Mouse (Mus musculus): Measurements from ENCODE around the gene Cpa1. TPM values are rescaled to one million over a fixed set of nuclear protein-coding genes. Genes with fewer than 3 reads are reported as not detected.
A peak's percentile ranks its signal among the peaks of the same experiment; 100 is the strongest.

Cpa1 gene
- polyA plus RNA-seq, 1 experiment from 2014 or later = 0.63 TPM

GRCm38 (mm10) chr6:30654932-30655331 lies 15.9 kb downstream of the Cpa1 start:
- no peaks in the 10 kb centered on the region for H3K27me3 ChIP-seq
- peak overlapping the region; percentile 86 for H3K27ac ChIP-seq
- H3K4me1 ChIP-seq (replicated peaks) = peaks cover 45% of the 10 kb centered on the region
- WGBS = 74% methylated on average over 3 of the region's 3 CpGs
- H3K9ac ChIP-seq (replicated peaks) = 0 out of 2 replicates have a peak overlapping the region, but pooled peaks have one; percentile 19
- 0 out of 2 replicates have a peak overlapping the region, but pooled peaks have one; percentile 3 for H3K4me2 ChIP-seq (replicated peaks)
- no peak overlapping the region for H3K4me3 ChIP-seq (replicated peaks)
- no peaks in the 10 kb centered on the region for H3K36me3 ChIP-seq
- ATAC-seq = peak; percentile 57
- H3K9me3 ChIP-seq = no peaks in the 10 kb centered on the region

GRCm38 (mm10) chr6:30657279-30657678 lies 18.3 kb downstream of the Cpa1 start:
- ATAC-seq = no peak
- H3K9me3 ChIP-seq = no peaks in the 10 kb centered on the region
- peaks cover 42% of the 10 kb centered on the region for H3K4me1 ChIP-seq (replicated peaks)
- H3K4me3 ChIP-seq (replicated peaks) = no peak overlapping the region
- H3K9ac ChIP-seq (replicated peaks) = no peak overlapping the region
- 96% methylated on average over 12 of the region's 12 CpGs for WGBS
- no peaks in the 10 kb centered on the region for H3K27me3 ChIP-seq
- H3K36me3 ChIP-seq = no peaks in the 10 kb centered on the region
- H3K27ac ChIP-seq = no peak overlapping the region
- no peak overlapping the region for H3K4me2 ChIP-seq (replicated peaks)

GRCm38 (mm10) chr6:30658619-30659018 lies 19.6 kb downstream of the Cpa1 start:
- 74% methylated on average over 9 of the region's 9 CpGs for WGBS
- H3K4me3 ChIP-seq (replicated peaks) = no peak overlapping the region
- no peaks in the 10 kb centered on the region for H3K36me3 ChIP-seq
- H3K27me3 ChIP-seq = no peaks in the 10 kb centered on the region
- H3K9ac ChIP-seq (replicated peaks) = no peak overlapping the region
- no peak overlapping the region for H3K27ac ChIP-seq
- no peaks in the 10 kb centered on the region for H3K9me3 ChIP-seq
- H3K4me1 ChIP-seq (replicated peaks) = peaks cover 28% of the 10 kb centered on the region
- no peak overlapping the region for H3K4me2 ChIP-seq (replicated peaks)
- ATAC-seq = no peak

- ATAC-seq = no peak
- H3K36me3 ChIP-seq = no peaks in the 10 kb centered on the region
- no peak overlapping the region for H3K4me2 ChIP-seq (replicated peaks)
- WGBS = 27% methylated on average over 6 of the region's 6 CpGs
- H3K27ac ChIP-seq = peak overlapping the region; percentile 54
- peaks cover 33% of the 10 kb centered on the region for H3K4me1 ChIP-seq (replicated peaks)
- no peak overlapping the region for H3K4me3 ChIP-seq (replicated peaks)
- H3K9ac ChIP-seq (replicated peaks) = no peak overlapping the region
- no peaks in the 10 kb centered on the region for H3K27me3 ChIP-seq
- no peaks in the 10 kb centered on the region for H3K9me3 ChIP-seq
Measured at GRCm38 (mm10) chr6:30664776-30665175, 25.8 kb downstream of the Cpa1 start.

GRCm38 (mm10) chr6:30665296-30665695 lies 26.3 kb downstream of the Cpa1 start:
- 46% methylated on average over 4 of the region's 4 CpGs for WGBS
- Histone ChIP-seq H3K4me3 (replicated peaks) (no peak overlapping the region), H3K9me3 (no peaks in the 10 kb centered on the region), H3K27me3 (no peaks in the 10 kb centered on the region), H3K4me1 (replicated peaks) (peaks cover 33% of the 10 kb centered on the region), H3K4me2 (replicated peaks) (no peak overlapping the region), H3K36me3 (no peaks in the 10 kb centered on the region), H3K27ac (peak overlapping the region; percentile 54), H3K9ac (replicated peaks) (no peak overlapping the region)
- ATAC-seq = no peak

GRCm38 (mm10) chr6:30666043-30666442 lies 27.0 kb downstream of the Cpa1 start:
- H3K27me3 ChIP-seq = no peaks in the 10 kb centered on the region
- H3K9me3 ChIP-seq = no peaks in the 10 kb centered on the region
- no peak overlapping the region for H3K27ac ChIP-seq
- H3K4me1 ChIP-seq (replicated peaks) = peaks cover 33% of the 10 kb centered on the region
- WGBS = 26% methylated on average over 6 of the region's 6 CpGs
- no peak for ATAC-seq
- H3K4me2 ChIP-seq (replicated peaks) = no peak overlapping the region
- no peak overlapping the region for H3K9ac ChIP-seq (replicated peaks)
- no peaks in the 10 kb centered on the region for H3K36me3 ChIP-seq
- H3K4me3 ChIP-seq (replicated peaks) = no peak overlapping the region

- no peaks in the 10 kb centered on the region for H3K36me3 ChIP-seq
- H3K27me3 ChIP-seq = no peaks in the 10 kb centered on the region
- ATAC-seq = no peak
- H3K4me1 ChIP-seq (replicated peaks) = peaks cover 38% of the 10 kb centered on the region
- H3K9me3 ChIP-seq = no peaks in the 10 kb centered on the region
- no peak overlapping the region for H3K4me2 ChIP-seq (replicated peaks)
- 42% methylated on average over 5 of the region's 5 CpGs for WGBS
- H3K4me3 ChIP-seq (replicated peaks) = no peak overlapping the region
- no peak overlapping the region for H3K27ac ChIP-seq
- no peak overlapping the region for H3K9ac ChIP-seq (replicated peaks)
Measured at GRCm38 (mm10) chr6:30667585-30667984, 28.6 kb downstream of the Cpa1 start.

- H3K9me3 ChIP-seq = no peaks in the 10 kb centered on the region
- H3K4me2 ChIP-seq (replicated peaks) = no peak overlapping the region
- WGBS = 67% methylated on average over 5 of the region's 5 CpGs
- no peaks in the 10 kb centered on the region for H3K36me3 ChIP-seq
- ATAC-seq = no peak
- H3K27me3 ChIP-seq = no peaks in the 10 kb centered on the region
- H3K9ac ChIP-seq (replicated peaks) = no peak overlapping the region
- no peak overlapping the region for H3K27ac ChIP-seq
- H3K4me3 ChIP-seq (replicated peaks) = no peak overlapping the region
- peaks cover 47% of the 10 kb centered on the region for H3K4me1 ChIP-seq (replicated peaks)
Measured at GRCm38 (mm10) chr6:30671696-30672095, 32.7 kb downstream of the Cpa1 start.

- Histone ChIP-seq H3K9me3 (no peaks in the 10 kb centered on the region), H3K27me3 (no peaks in the 10 kb centered on the region), H3K9ac (replicated peaks) (peak overlapping the region; percentile 33; the same call in 1 of the 2 replicates), H3K36me3 (no peaks in the 10 kb centered on the region), H3K27ac (peak overlapping the region; percentile 93), H3K4me2 (replicated peaks) (peak overlapping the region; percentile 19; the same call in 1 of the 2 replicates), H3K4me3 (replicated peaks) (no peak overlapping the region), H3K4me1 (replicated peaks) (peaks cover 50% of the 10 kb centered on the region)
- WGBS = 32% methylated on average over 14 of the region's 14 CpGs
- ATAC-seq = peak; percentile 49; the same call in 1 of the 2 replicates
Measured at GRCm38 (mm10) chr6:30673764-30674561, 34.9 kb downstream of the Cpa1 start.

- H3K4me1 ChIP-seq (replicated peaks) = peaks cover 58% of the 10 kb centered on the region
- no peaks in the 10 kb centered on the region for H3K36me3 ChIP-seq
- peak overlapping the region; percentile 65; the same call in 1 of the 2 replicates for H3K9ac ChIP-seq (replicated peaks)
- H3K27ac ChIP-seq = peak overlapping the region; percentile 93
- H3K9me3 ChIP-seq = no peaks in the 10 kb centered on the region
- H3K4me2 ChIP-seq (replicated peaks) = peak overlapping the region; percentile 41
- no peak overlapping the region for H3K4me3 ChIP-seq (replicated peaks)
- WGBS = 27% methylated on average over 9 of the region's 9 CpGs
- ATAC-seq = peak; percentile 46
- no peaks in the 10 kb centered on the region for H3K27me3 ChIP-seq
Measured at GRCm38 (mm10) chr6:30674714-30675280, 35.8 kb downstream of the Cpa1 start.

- Histone ChIP-seq H3K27me3 (no peaks in the 10 kb centered on the region), H3K4me2 (replicated peaks) (peak overlapping the region; percentile 41), H3K9ac (replicated peaks) (peak overlapping the region; percentile 65), H3K4me1 (replicated peaks) (peaks cover 58% of the 10 kb centered on the region), H3K4me3 (replicated peaks) (no peak overlapping the region), H3K9me3 (no peaks in the 10 kb centered on the region), H3K36me3 (no peaks in the 10 kb centered on the region), H3K27ac (peak overlapping the region; percentile 93)
- ATAC-seq = peak; percentile 68
- 3% methylated on average over 11 of the region's 11 CpGs for WGBS
Measured at GRCm38 (mm10) chr6:30675281-30675771, 36.3 kb downstream of the Cpa1 start.

- peaks cover 57% of the 10 kb centered on the region for H3K4me1 ChIP-seq (replicated peaks)
Measured at GRCm38 (mm10) chr6:30676506-30676905, 37.5 kb downstream of the Cpa1 start.

More at GRCm38 (mm10) chr6:30676506-30676905, 37.5 kb downstream of the Cpa1 start:
- ATAC-seq = no peak
- WGBS = 88% methylated on average over 6 of the region's 6 CpGs
- no peaks in the 10 kb centered on the region for H3K27me3 ChIP-seq
- H3K36me3 ChIP-seq = no peaks in the 10 kb centered on the region
- no peak overlapping the region for H3K9ac ChIP-seq (replicated peaks)
- no peaks in the 10 kb centered on the region for H3K9me3 ChIP-seq
- H3K4me2 ChIP-seq (replicated peaks) = no peak overlapping the region
- H3K27ac ChIP-seq = no peak overlapping the region
- no peak overlapping the region for H3K4me3 ChIP-seq (replicated peaks)
